Comparison of ENCODE assay signal across 8 mouse cellular contexts in genomic region chr9:88521961-88522568, GRCm38 (mm10). TPM values are rescaled to one million over a fixed set of nuclear protein-coding genes. Genes with fewer than 3 reads are reported as not detected.
A peak's percentile ranks its signal among the peaks of the same experiment; 100 is the strongest.
DNase-seq lines count a peak whose midpoint lies in the region; ATAC-seq and TF ChIP-seq lines count a peak whose summit lies in the region.

No protein-coding gene starts in this region.

- H3K4me3 ChIP-seq in kidney, embryonic 16.5 days (ENCODE audit: low read length) = peak overlapping the region; percentile 76
- H3K4me3 ChIP-seq in bone marrow, adult 2 months (replicated peaks; ENCODE audit: control insufficient read depth, low read depth, low read length) = peak overlapping the region; percentile 76
- H3K4me3 ChIP-seq in hindbrain, embryonic 16.5 days (ENCODE audit: low read length) = peak overlapping the region; percentile 79

- H3K9ac ChIP-seq in kidney, embryonic 16.5 days (replicated peaks; ENCODE audit: low read length) = peak overlapping the region; percentile 93
- peak overlapping the region; percentile 92 for H3K9ac ChIP-seq in hindbrain, embryonic 16.5 days (ENCODE audit: low read depth, low read length)

- peak overlapping the region; percentile 88 for H3K27ac ChIP-seq in kidney, embryonic 16.5 days (ENCODE audit: low read length)
- H3K27ac ChIP-seq in bone marrow, adult 2 months (ENCODE audit: control insufficient read depth, insufficient read depth, low read depth, low read length, poor library complexity) = peak overlapping the region; percentile 77
- peak overlapping the region; percentile 95 for H3K27ac ChIP-seq in hindbrain, embryonic 16.5 days (ENCODE audit: low read depth, low read length)

- TF ChIP-seq CTCF in bone marrow, adult 2 months (IDR thresholded peaks at IDR 0.05; ENCODE audit: control insufficient read depth, insufficient read depth, low read length) = no peak

- DNase-seq in kidney, postnatal 25 days = no peak
- peak; percentile 24 for DNase-seq in naive thymus-derived CD4-positive, alpha-beta T cell, adult 2 months (ENCODE audit: low read depth)
- DNase-seq in thymus, postnatal 25 days = no peak
- DNase-seq in left cerebral cortex, adult 8-10 months (ENCODE audit: low spot score in 2 of 2) = no peak

- H3K27me3 ChIP-seq in kidney, embryonic 16.5 days (ENCODE audit: insufficient read depth, low read length) = no peaks in the 10 kb centered on the region
- no peaks in the 10 kb centered on the region for H3K27me3 ChIP-seq in hindbrain, embryonic 16.5 days (replicated peaks; ENCODE audit: control insufficient read depth, insufficient read depth, low read length)

- WGBS in kidney, embryonic 16.5 days = 0% methylated on average over 10 of the region's 10 CpGs
- WGBS in bone marrow, adult 2 months = under 1% methylated on average over 10 of the region's 10 CpGs
- WGBS in hindbrain, embryonic 16.5 days = under 1% methylated on average over 10 of the region's 10 CpGs

- ATAC-seq in kidney, embryonic 16.5 days (ENCODE audit: low FRiP score, low TSS enrichment) = no peak
- no peak for ATAC-seq in hindbrain, embryonic 16.5 days
- no peak for ATAC-seq in erythroid progenitor cell, adult 5-6 weeks (replicated peaks; ENCODE audit: low FRiP score, poor library complexity, severe bottlenecking)

- peak overlapping the region; percentile 88 for H3K4me2 ChIP-seq in kidney, embryonic 16.5 days (replicated peaks; ENCODE audit: low read depth, low read length)
- peak overlapping the region; percentile 63 for H3K4me2 ChIP-seq in hindbrain, embryonic 16.5 days (ENCODE audit: low read length)

- no peak for TF ChIP-seq POLR2A in bone marrow, adult 2 months (IDR thresholded peaks at IDR 0.05; ENCODE audit: borderline replicate concordance, control insufficient read depth, low read depth, low read length)

- peaks cover 15% of the 10 kb centered on the region for H3K36me3 ChIP-seq in kidney, embryonic 16.5 days (ENCODE audit: insufficient read depth, low read length)
- no peaks in the 10 kb centered on the region for H3K36me3 ChIP-seq in hindbrain, embryonic 16.5 days (ENCODE audit: control insufficient read depth, insufficient read depth, low read length)

- H3K9me3 ChIP-seq in kidney, embryonic 16.5 days (ENCODE audit: low read length) = no peaks in the 10 kb centered on the region
- no peaks in the 10 kb centered on the region for H3K9me3 ChIP-seq in hindbrain, embryonic 16.5 days (ENCODE audit: control insufficient read depth, low read length)

- H3K4me1 ChIP-seq in kidney, embryonic 16.5 days (ENCODE audit: insufficient read depth, low read length) = peaks cover 15% of the 10 kb centered on the region
- H3K4me1 ChIP-seq in bone marrow, adult 2 months (ENCODE audit: control insufficient read depth, insufficient read depth, low read length) = no peaks in the 10 kb centered on the region; the same call in 1 of the 2 replicates
- peaks cover 15% of the 10 kb centered on the region for H3K4me1 ChIP-seq in hindbrain, embryonic 16.5 days (ENCODE audit: control insufficient read depth, insufficient read depth, low read depth, low read length)

RNA-seq across cellular contexts. Expression of gene Zfp949, which starts 25.8 kb away (rescaled TPM):
- 11.8 and 13.9 TPM in 2 replicates for polyA plus RNA-seq in kidney, embryonic 16.5 days (2015; fragmentation: Nextera tagmentation; extraction: Ambion mirVana)
- polyA plus RNA-seq in bone marrow, adult 2 months (2011; ENCODE audit: insufficient read depth, insufficient read length, low replicate concordance, missing spikeins) = 12.7 and 17.0 TPM in 2 replicates
- polyA plus RNA-seq in hindbrain, embryonic 16.5 days (2015; fragmentation: Nextera tagmentation; extraction: Ambion mirVana) = 21.4 TPM in 2 replicates
- total RNA-seq in erythroid progenitor cell, adult 5-6 weeks (2015; ENCODE audit: low replicate concordance) = 18.0 and 32.7 TPM in 2 replicates
- total RNA-seq in erythroid progenitor cell, adult 5-6 weeks (2017; ENCODE audit: low replicate concordance) = 27.9 and 35.7 TPM in 2 replicates
- total RNA-seq in left cerebral cortex, adult 8-10 months (2022) = 10 to 100 TPM; 23.3 to 30.1 (median 28.9) TPM

RNA-seq across cellular contexts. Expression of gene Syncrip, which starts 39.7 kb away (rescaled TPM):
- polyA plus RNA-seq in kidney, embryonic 16.5 days (2015; fragmentation: Nextera tagmentation; extraction: Ambion mirVana) = 91.9 and 99.8 TPM in 2 replicates
- polyA plus RNA-seq in bone marrow, adult 2 months (2011; ENCODE audit: insufficient read depth, insufficient read length, low replicate concordance, missing spikeins) = 80.2 and 101 TPM in 2 replicates
- 67.1 and 71.6 TPM in 2 replicates for polyA plus RNA-seq in hindbrain, embryonic 16.5 days (2015; fragmentation: Nextera tagmentation; extraction: Ambion mirVana)
- 80.0 and 119 TPM in 2 replicates for total RNA-seq in erythroid progenitor cell, adult 5-6 weeks (2015; ENCODE audit: low replicate concordance)
- 69.6 and 108 TPM in 2 replicates for total RNA-seq in erythroid progenitor cell, adult 5-6 weeks (2017; ENCODE audit: low replicate concordance)
- 10 to 100 TPM; 60.8 to 67.3 (median 62.1) TPM for total RNA-seq in left cerebral cortex, adult 8-10 months (2022)

RNA-seq across cellular contexts. Expression of gene Trim43a, which starts 58.6 kb away (rescaled TPM):
- 0.07 and 0.09 TPM in 2 replicates for polyA plus RNA-seq in kidney, embryonic 16.5 days (2015; fragmentation: Nextera tagmentation; extraction: Ambion mirVana)
- not detected in 2 replicates for polyA plus RNA-seq in bone marrow, adult 2 months (2011; ENCODE audit: insufficient read depth, insufficient read length, low replicate concordance, missing spikeins)
- polyA plus RNA-seq in hindbrain, embryonic 16.5 days (2015; fragmentation: Nextera tagmentation; extraction: Ambion mirVana) = 0.19 and 0.21 TPM in 2 replicates
- total RNA-seq in erythroid progenitor cell, adult 5-6 weeks (2015; ENCODE audit: low replicate concordance) = not detected in 2 replicates
- total RNA-seq in erythroid progenitor cell, adult 5-6 weeks (2017; ENCODE audit: low replicate concordance) = not detected in 2 replicates
- total RNA-seq in left cerebral cortex, adult 8-10 months (2022) = 1 to 10 TPM in 3 of 4 experiments, under 1 TPM in 1; 0.89 to 2.7 (median 1.6) TPM
